Mouse (Mus musculus) forebrain, embryonic 12.5 days (tissue): Measurements from ENCODE around the gene Rsph1. TPM values are rescaled to one million over a fixed set of nuclear protein-coding genes. Genes with fewer than 3 reads are reported as not detected.

Experiments
- ATAC-seq: fragments of 200-750 bp; cut with Nextera tagmentation; 2 replicates; pipeline ENCODE4 v1.8.0; 2017; ENCODE audit warnings: moderate TSS enrichment; ENCODE audit not compliant: low FRiP score
- H3K27ac ChIP-seq: fragments of 300-500 bp; sonication (generic); 2 replicates; pipeline ENCODE4 v1.5.1; 2016; ENCODE audit warnings: mild to moderate bottlenecking
- H3K27me3 ChIP-seq: fragments of 300-500 bp; sonication (generic); 2 replicates; pipeline ENCODE4 v1.6.1; 2016; ENCODE audit warnings: mild to moderate bottlenecking
- H3K36me3 ChIP-seq: fragments of 300-500 bp; sonication (generic); replicated peaks from 2 replicates; pipeline ENCODE4 v1.6.1; 2016; ENCODE audit warnings: mild to moderate bottlenecking
- H3K4me1 ChIP-seq: fragments of 300-500 bp; sonication (generic); 2 replicates; pipeline ENCODE4 v1.6.1; 2016
- H3K4me2 ChIP-seq: fragments of 300-500 bp; sonication (generic); 2 replicates; pipeline ENCODE4 v1.6.1; 2016; ENCODE audit warnings: mild to moderate bottlenecking, moderate library complexity
- H3K4me3 ChIP-seq: fragments of 300-500 bp; sonication (generic); replicated peaks from 2 replicates; pipeline ENCODE4 v1.5.1; 2016; ENCODE audit warnings: mild to moderate bottlenecking
- H3K9ac ChIP-seq: fragments of 300-500 bp; sonication (generic); 2 replicates; pipeline ENCODE4 v1.6.1; 2016; ENCODE audit warnings: mild to moderate bottlenecking
- H3K9me3 ChIP-seq: fragments of 300-500 bp; sonication (generic); 2 replicates; pipeline ENCODE4 v1.6.1; 2016
- WGBS: fragments of 180-500 bp; shearing (Covaris S2); methylation state at CpG from one replicate; pipeline ENCODE4 v1.1.7; 2016; 5-methylcytosine and 5-hydroxymethylcytosine counted together
- polyA plus RNA-seq: library from polyadenylated mRNA; unstranded; fragments of >200 nt; fragmentation: Nextera tagmentation; extraction: Ambion mirVana; gene quantifications from 2 replicates; pipeline ENCODE4 v1.2.1, GENCODE M21; 2016

Gene Rsph1
- polyA plus RNA-seq, 1 experiment from 2014 or later: 3.8 TPM

DNA sequence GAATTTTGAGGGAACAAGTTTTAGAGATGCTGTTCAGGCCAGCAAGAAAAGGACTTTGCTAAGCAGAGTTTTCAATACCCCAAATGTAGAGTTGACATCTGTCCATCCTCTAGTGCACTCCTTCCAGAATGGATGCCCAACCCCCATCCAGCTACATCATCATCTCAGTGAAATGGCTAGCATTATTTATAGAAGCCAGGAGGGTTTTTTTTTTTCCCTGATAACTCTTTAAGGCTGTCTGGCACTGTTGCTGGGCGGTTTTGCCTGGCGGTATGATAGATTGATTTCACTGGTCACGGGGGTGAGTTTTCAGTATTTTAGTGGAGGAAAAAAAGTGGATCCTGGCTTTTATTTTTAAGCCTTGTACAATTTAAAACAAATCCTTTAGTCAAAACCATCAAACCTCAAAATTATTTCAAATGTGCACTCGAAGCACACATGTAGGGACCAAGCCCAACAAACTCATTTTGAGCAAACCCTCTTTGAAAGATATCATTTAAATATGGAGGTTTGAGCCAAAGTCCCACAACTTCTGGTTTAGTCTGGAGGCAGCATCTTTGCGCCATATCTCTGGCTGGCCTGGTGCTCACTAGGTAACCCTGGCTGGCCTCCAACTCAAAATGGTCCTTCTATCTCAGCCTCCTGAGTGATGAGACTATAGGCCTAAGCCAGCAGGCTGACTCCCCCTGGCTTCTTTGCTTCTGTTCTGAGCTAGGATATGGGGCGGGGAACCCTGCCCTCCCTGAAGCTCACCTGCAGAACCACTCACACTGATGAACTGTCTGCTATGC, 21.4 kb upstream of the Rsph1 start:
- ATAC-seq: no peak
- peaks cover 23% of the 10 kb centered on the region; the same call in 1 of the 2 replicates for H3K27me3 ChIP-seq
- H3K27ac ChIP-seq: no peak overlapping the region
- H3K9me3 ChIP-seq: no peaks in the 10 kb centered on the region
- no peak overlapping the region for H3K9ac ChIP-seq
- H3K36me3 ChIP-seq: no peaks in the 10 kb centered on the region
- WGBS: 88% methylated on average over 6 of the region's 6 CpGs
- no peak overlapping the region for H3K4me2 ChIP-seq
- H3K4me1 ChIP-seq: peaks cover 25% of the 10 kb centered on the region
- H3K4me3 ChIP-seq: no peak overlapping the region

GRCm38 (mm10) chr17:31297521-31297939, 20.3 kb upstream of the Rsph1 start:
- ATAC-seq: no peak
- Histone ChIP-seq H3K9me3 (no peaks in the 10 kb centered on the region), H3K4me2 (peak overlapping the region; percentile 87), H3K4me3 (peak overlapping the region; percentile 58; the same call in 1 of the 2 replicates), H3K9ac (no peak overlapping the region), H3K36me3 (no peaks in the 10 kb centered on the region), H3K27ac (no peak overlapping the region), H3K27me3 (peaks cover 23% of the 10 kb centered on the region; the same call in 1 of the 2 replicates), H3K4me1 (peaks cover 25% of the 10 kb centered on the region)
- 22% methylated on average over 7 of the region's 7 CpGs for WGBS

DNA sequence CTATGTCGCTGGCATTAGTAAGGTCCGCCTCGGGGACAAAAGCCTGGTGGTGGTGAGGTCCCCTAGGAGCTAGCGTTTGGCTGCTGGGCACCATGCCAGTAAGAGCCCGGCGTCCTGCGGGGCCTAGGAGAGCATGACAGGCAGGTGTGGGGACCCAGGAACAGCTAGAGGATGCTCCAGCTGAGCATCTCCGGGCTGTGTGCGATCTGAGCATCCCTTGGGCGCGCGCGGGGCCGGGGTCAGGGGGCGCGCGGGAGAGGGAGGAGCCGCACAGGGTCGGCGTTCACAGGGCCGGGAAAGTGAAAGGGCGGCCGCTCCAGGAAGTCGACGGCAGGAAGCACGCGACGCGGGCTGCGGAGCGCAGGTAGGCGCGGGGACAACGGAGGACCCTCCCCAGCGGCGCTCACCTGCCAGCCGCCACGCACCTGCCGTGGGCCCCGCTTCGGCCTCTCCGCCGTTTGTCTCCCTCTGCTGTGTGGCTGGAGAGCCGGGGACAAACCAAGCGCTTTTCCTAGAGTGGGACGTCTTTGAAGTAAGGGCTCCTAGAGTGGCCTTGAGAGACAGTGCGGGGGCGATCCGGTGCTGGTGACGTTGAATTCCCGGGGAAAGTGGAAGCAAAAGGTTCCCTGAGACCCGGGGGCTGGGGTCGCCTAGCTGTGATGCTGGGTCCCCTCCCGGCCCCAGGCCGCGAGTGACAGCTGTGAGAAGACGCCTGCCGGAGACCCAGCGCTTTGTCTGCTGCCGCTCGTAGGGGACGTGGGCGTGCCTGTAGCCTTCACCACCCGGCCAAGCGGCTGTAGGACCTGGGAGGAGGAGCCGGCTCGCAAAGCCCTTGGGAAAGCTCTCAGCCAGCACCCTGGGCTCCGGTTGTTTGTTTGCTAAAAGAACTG, 19.0 kb upstream of the Rsph1 start:
- H3K4me2 ChIP-seq: peak overlapping the region; percentile 87
- no peaks in the 10 kb centered on the region for H3K9me3 ChIP-seq
- peak; percentile 83 for ATAC-seq
- H3K4me3 ChIP-seq: peak overlapping the region; percentile 58
- H3K27me3 ChIP-seq: peaks cover 23% of the 10 kb centered on the region; the same call in 1 of the 2 replicates
- H3K4me1 ChIP-seq: peaks cover 25% of the 10 kb centered on the region
- H3K9ac ChIP-seq: peak overlapping the region; percentile 66
- no peaks in the 10 kb centered on the region for H3K36me3 ChIP-seq
- peak overlapping the region; percentile 70 for H3K27ac ChIP-seq
- WGBS: under 1% methylated on average over 68 of the region's 68 CpGs

DNA sequence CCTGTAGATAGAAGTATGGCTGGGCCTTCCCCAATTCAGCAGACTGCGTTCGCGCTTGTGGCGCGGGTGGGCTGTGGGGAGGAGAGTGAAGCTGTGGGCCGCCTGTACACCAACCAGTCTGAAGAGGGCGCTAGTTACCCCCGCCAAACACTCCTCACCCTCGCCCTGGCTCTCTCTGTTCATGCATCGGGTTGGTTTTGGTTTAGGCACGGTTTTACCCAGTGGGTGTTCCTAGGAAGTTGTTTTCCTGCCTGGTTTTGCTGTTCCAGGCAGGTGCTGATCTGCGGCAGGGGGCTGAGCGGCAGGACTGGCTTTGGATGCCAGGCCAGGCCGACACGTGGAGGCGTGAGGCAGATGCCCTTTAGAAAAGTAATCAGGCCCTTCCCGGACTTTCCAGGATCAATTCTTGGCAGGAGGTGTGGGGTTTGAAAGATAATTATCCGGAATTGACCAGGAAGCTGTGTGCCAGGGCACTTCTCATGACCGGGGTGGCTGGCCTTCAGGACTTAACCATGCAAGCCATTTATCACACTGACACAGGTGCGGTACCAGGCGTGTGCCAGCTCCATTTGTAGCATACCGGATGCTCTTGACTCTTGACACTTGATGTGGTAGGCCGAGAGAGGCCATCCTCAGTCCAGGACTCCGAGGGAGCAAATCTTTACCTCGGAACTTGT, 18.2 kb upstream of the Rsph1 start:
- Histone ChIP-seq H3K27me3 (peaks cover 23% of the 10 kb centered on the region; the same call in 1 of the 2 replicates), H3K4me3 (peak overlapping the region; percentile 58), H3K4me2 (peak overlapping the region; percentile 87), H3K27ac (peak overlapping the region; percentile 70; the same call in 1 of the 2 replicates), H3K36me3 (no peaks in the 10 kb centered on the region), H3K4me1 (peaks cover 25% of the 10 kb centered on the region), H3K9ac (peak overlapping the region; percentile 66), H3K9me3 (no peaks in the 10 kb centered on the region)
- WGBS: 23% methylated on average over 25 of the region's 25 CpGs
- 0 out of 2 replicates have a peak, but pooled peaks have one; percentile 18 for ATAC-seq

DNA sequence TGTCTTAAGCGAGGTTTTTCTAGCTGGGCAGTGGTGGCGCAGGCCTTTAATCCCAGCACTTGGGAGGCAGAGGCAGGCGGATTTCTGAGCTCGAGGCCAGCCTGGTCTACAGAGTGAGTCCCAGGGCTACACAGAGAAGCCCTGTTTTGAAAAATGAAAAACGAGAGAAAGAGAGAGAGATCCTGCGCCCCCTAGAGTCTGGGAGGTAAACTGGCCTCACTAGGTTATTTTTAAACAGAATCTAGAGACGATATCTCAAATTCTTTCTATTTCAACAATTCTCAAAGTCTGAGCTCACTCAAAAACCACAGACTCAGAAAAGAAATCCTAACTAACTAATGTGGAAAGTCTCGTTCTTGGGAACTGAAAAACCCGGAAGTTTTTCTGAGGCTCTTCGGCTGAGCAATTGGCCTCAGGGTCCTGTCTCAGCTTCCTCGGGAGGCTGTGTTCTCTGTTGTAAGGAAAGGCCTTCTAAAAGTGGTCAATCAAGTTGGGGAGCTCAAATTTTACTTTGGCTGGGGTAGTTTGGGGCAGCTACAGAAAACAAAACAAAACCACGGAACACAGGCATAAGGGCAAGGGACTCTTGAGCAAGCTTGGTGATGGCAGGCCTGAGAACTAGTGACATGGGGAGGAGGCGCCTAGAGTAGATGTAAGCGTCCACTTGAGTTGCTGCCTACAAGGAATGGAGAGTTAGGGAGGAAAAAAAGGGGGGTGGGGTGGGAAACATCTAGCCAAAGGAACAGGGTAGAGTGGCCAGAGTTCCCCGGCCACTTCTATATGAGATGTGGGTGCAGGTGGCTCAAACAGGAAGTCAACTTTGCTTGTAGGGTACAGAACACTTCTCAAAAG, 17.4 kb upstream of the Rsph1 start:
- no peaks in the 10 kb centered on the region for H3K36me3 ChIP-seq
- H3K4me1 ChIP-seq: peaks cover 25% of the 10 kb centered on the region
- H3K4me3 ChIP-seq: no peak overlapping the region
- no peaks in the 10 kb centered on the region for H3K9me3 ChIP-seq
- 86% methylated on average over 15 of the region's 15 CpGs for WGBS
- H3K9ac ChIP-seq: no peak overlapping the region
- ATAC-seq: no peak
- H3K27ac ChIP-seq: no peak overlapping the region
- peak overlapping the region; percentile 87 for H3K4me2 ChIP-seq
- H3K27me3 ChIP-seq: peaks cover 23% of the 10 kb centered on the region; the same call in 1 of the 2 replicates

DNA sequence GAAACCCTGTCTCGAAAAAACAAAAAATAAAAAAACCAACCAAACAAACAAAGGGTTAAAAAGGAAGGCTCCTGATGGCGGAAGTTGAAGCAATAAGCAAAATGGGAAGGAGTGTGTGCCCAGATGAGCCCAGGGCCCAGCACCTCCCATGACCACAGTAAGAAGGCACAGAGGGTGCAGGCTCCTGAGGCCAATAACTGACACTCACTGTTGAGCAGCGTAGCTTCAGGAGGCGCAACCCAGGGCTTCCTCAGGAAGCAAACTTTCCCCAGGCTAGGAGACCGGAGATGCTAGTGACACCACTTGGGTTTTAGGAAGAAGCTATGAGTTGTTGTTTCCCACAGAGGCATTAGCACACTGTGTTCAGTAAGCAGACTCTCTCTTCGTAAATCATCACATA, 13.7 kb upstream of the Rsph1 start:
- Histone ChIP-seq H3K27ac (no peak overlapping the region), H3K9me3 (no peaks in the 10 kb centered on the region), H3K27me3 (peaks cover 12% of the 10 kb centered on the region; the same call in 1 of the 2 replicates), H3K9ac (no peak overlapping the region), H3K4me1 (peaks cover 10% of the 10 kb centered on the region), H3K4me3 (no peak overlapping the region), H3K4me2 (no peak overlapping the region), H3K36me3 (no peaks in the 10 kb centered on the region)
- no peak for ATAC-seq
- WGBS: 75% methylated on average over 6 of the region's 6 CpGs

GRCm38 (mm10) chr17:31290311-31290710, 13.1 kb upstream of the Rsph1 start:
- no peak for ATAC-seq
- no peaks in the 10 kb centered on the region for H3K36me3 ChIP-seq
- peaks cover 5% of the 10 kb centered on the region for H3K4me1 ChIP-seq

DNA sequence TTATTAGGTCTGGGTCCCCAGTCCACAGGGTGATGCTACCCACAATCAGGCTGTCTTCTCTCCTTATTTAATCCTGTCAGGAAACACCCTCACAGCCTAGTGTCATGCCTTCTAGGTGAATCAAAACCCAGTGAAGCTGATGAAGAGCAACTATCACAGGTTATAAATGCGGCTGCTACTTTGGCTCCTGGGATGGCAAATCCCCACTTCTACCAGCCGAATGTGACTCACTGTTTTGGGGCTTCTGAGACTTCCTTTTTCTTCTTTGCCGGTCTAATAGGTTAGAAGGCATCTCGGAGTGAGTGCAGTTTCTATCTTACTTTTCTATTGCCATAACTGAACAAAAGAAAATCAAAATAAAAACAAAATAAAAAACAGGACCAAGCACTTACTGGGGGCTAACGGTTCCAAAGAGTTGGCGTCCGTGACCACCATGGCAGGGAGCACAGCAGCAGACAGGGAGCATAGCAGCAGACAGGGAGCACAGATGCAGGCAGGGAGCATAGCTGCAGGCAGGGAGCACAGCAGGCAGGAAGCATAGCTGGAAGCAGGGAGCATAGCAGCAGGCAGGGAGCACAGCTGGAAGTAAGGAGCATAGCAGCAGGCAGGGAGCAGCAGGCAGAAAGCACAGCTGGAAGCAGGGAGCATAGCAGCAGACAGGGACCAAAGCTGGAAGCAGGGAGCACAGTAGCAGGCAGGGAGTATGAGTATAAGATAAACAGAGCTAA, 12.0 kb upstream of the Rsph1 start:
- H3K9ac ChIP-seq: no peak overlapping the region
- no peaks in the 10 kb centered on the region for H3K9me3 ChIP-seq
- H3K4me1 ChIP-seq: peaks cover 3% of the 10 kb centered on the region; the same call in 1 of the 2 replicates
- no peaks in the 10 kb centered on the region for H3K36me3 ChIP-seq
- H3K4me2 ChIP-seq: no peak overlapping the region
- H3K27ac ChIP-seq: no peak overlapping the region
- H3K27me3 ChIP-seq: no peaks in the 10 kb centered on the region; the same call in 1 of the 2 replicates
- 67% methylated on average over 7 of the region's 7 CpGs for WGBS
- no peak overlapping the region for H3K4me3 ChIP-seq
- ATAC-seq: no peak

More at GRCm38 (mm10) chr17:31290311-31290710, 13.1 kb upstream of the Rsph1 start:
- Histone ChIP-seq H3K27ac (no peak overlapping the region), H3K4me2 (no peak overlapping the region), H3K27me3 (peaks cover 6% of the 10 kb centered on the region; the same call in 1 of the 2 replicates), H3K9ac (no peak overlapping the region), H3K4me3 (no peak overlapping the region), H3K9me3 (no peaks in the 10 kb centered on the region)

DNA sequence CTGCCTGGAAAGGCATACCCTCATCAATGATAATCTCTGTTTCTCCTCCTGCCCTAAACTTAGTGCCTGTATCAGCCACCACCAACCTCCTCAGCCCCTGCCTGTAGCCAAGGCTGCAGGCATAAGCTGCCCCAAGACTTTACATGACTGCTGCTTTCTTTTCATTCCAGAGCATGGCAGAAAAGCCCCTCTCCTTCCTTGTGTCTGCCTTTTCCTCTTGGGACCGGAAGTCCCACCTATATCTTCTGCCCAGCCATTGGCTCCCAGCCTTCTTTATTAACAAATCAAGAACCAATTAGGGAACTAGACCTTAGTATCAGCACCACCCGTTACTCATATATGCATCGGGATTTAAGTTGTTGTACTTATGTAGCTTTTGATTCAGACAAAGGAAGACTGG, 10.0 kb upstream of the Rsph1 start:
- no peak overlapping the region for H3K4me2 ChIP-seq
- ATAC-seq: no peak
- no peak overlapping the region for H3K4me3 ChIP-seq
- peaks cover 13% of the 10 kb centered on the region for H3K4me1 ChIP-seq
- H3K27me3 ChIP-seq: no peaks in the 10 kb centered on the region; the same call in 1 of the 2 replicates
- H3K9ac ChIP-seq: no peak overlapping the region
- 90% methylated on average over 3 of the region's 3 CpGs for WGBS
- no peaks in the 10 kb centered on the region for H3K9me3 ChIP-seq
- no peaks in the 10 kb centered on the region for H3K36me3 ChIP-seq
- no peak overlapping the region for H3K27ac ChIP-seq

- ATAC-seq: no peak
- peaks cover 16% of the 10 kb centered on the region for H3K4me1 ChIP-seq
- no peaks in the 10 kb centered on the region; the same call in 1 of the 2 replicates for H3K27me3 ChIP-seq
- no peak within 1 kb of the TSS for H3K27ac ChIP-seq
- H3K9ac ChIP-seq: no peak within 1 kb of the TSS
- no peaks in the 10 kb centered on the region for H3K36me3 ChIP-seq
- H3K4me2 ChIP-seq: no peak within 1 kb of the TSS
- H3K4me3 ChIP-seq: no peak within 1 kb of the TSS
- WGBS: 100% methylated on average over 1 of the region's 1 CpGs
- no peaks in the 10 kb centered on the region for H3K9me3 ChIP-seq
These were observed 9.3 kb upstream of the Rsph1 start, which contains the start of gene Slc37a1 for GRCm38 (mm10) chr17:31286492-31286891. Gene Slc37a1, plus strand, starts transcription at chr17:31286792.
